Mouse (Mus musculus): ENCODE results near the gene Ufc1. TPM values are rescaled to one million over a fixed set of nuclear protein-coding genes. Genes with fewer than 3 reads are reported as not detected.
"Not testable (repeated sequence)": the region's sequence is repeated elsewhere in the genome, so short reads cannot be mapped to it uniquely, and the experiment has no call there.

Gene Ufc1
- total RNA-seq (2022), result 100 to 1,000 TPM; 101 to 113 (median 108) TPM

GRCm38 (mm10) chr1:171294298-171295062 lies at the start of gene Ufc1:
Gene Ufc1, minus strand, starts transcription at chr1:171295024.
- peak; percentile 77 to 85 for DNase-seq (ENCODE audit: low spot score in 2 of 2)

- DNase-seq (ENCODE audit: low spot score in 2 of 2), result no peak
Observed at GRCm38 (mm10) chr1:171343922-171344677, 49.3 kb upstream of the Ufc1 start.

GRCm38 (mm10) chr1:171342262-171343207 lies 47.7 kb upstream of the Ufc1 start:
- DNase-seq (ENCODE audit: low spot score in 2 of 2), result no peak

- DNase-seq (ENCODE audit: low spot score in 2 of 2), result no peak
Observed at GRCm38 (mm10) chr1:171330216-171330560, 35.4 kb upstream of the Ufc1 start.

GRCm38 (mm10) chr1:171329433-171330215 lies 34.8 kb upstream of the Ufc1 start:
- DNase-seq (ENCODE audit: low spot score in 2 of 2), result no peak

GRCm38 (mm10) chr1:171328839-171329432 lies 34.1 kb upstream of the Ufc1 start, which contains the start of gene Dedd:
Gene Dedd, plus strand, starts transcription at chr1:171329145.
- peak; percentile 96 for DNase-seq (ENCODE audit: low spot score in 2 of 2)

- no peak for DNase-seq (ENCODE audit: low spot score in 2 of 2)
Observed at GRCm38 (mm10) chr1:171328244-171328643, 33.4 kb upstream of the Ufc1 start.

GRCm38 (mm10) chr1:171326588-171326987 lies 31.8 kb upstream of the Ufc1 start:
- DNase-seq (ENCODE audit: low spot score in 2 of 2), result not testable (repeated sequence)

- no peak for DNase-seq (ENCODE audit: low spot score in 2 of 2)
Observed at GRCm38 (mm10) chr1:171325571-171325970, 30.7 kb upstream of the Ufc1 start.

GRCm38 (mm10) chr1:171322012-171322411 lies 27.2 kb upstream of the Ufc1 start:
- DNase-seq (ENCODE audit: low spot score in 2 of 2), result no peak

- DNase-seq (ENCODE audit: low spot score in 2 of 2), result no peak
Observed at GRCm38 (mm10) chr1:171321415-171321814, 26.6 kb upstream of the Ufc1 start.

- no peak for DNase-seq (ENCODE audit: low spot score in 2 of 2)
Observed at GRCm38 (mm10) chr1:171320151-171320550, 25.3 kb upstream of the Ufc1 start.

GRCm38 (mm10) chr1:171319748-171320147 lies 24.9 kb upstream of the Ufc1 start:
- no peak for DNase-seq (ENCODE audit: low spot score in 2 of 2)

GRCm38 (mm10) chr1:171309321-171309720 lies 14.5 kb upstream of the Ufc1 start:
- DNase-seq (ENCODE audit: low spot score in 2 of 2), result no peak

- DNase-seq (ENCODE audit: low spot score in 2 of 2), result not testable (repeated sequence)
Observed at GRCm38 (mm10) chr1:171306157-171306556, 11.3 kb upstream of the Ufc1 start.

- no peak for DNase-seq (ENCODE audit: low spot score in 2 of 2)
Observed at GRCm38 (mm10) chr1:171298226-171298625, 3.4 kb upstream of the Ufc1 start.

GRCm38 (mm10) chr1:171295063-171295402 lies 209 bp upstream of the Ufc1 start:
- DNase-seq (ENCODE audit: low spot score in 2 of 2), result no peak

GRCm38 (mm10) chr1:171293906-171294297 lies 922 bp downstream of the Ufc1 start:
- no peak for DNase-seq (ENCODE audit: low spot score in 2 of 2)

GRCm38 (mm10) chr1:171293351-171293750 lies 1.5 kb downstream of the Ufc1 start:
- DNase-seq (ENCODE audit: low spot score in 2 of 2), result peak in 1 of 2 experiments; percentile 4

GRCm38 (mm10) chr1:171288328-171288727 lies 6.5 kb downstream of the Ufc1 start:
- no peak for DNase-seq (ENCODE audit: low spot score in 2 of 2)
